Mouse (Mus musculus): ENCODE measurements at regions not wholly inside any gene's neighbourhood (a gene's known extent, or its start where the extent isn't known, plus 50 kb on each side); places are given as distances from the start of the nearest gene placed in this dataset.

- H3K4me3 ChIP-seq: no peak overlapping the region
- no peak overlapping the region for H3ac ChIP-seq (ENCODE audit: control insufficient read depth, insufficient read length)
- H3K79me2 ChIP-seq (ENCODE audit: control insufficient read depth, insufficient read depth): no peaks in the 10 kb centered on the region
- no peak for TF ChIP-seq TCF12 (IDR thresholded peaks at IDR 0.05; ENCODE audit: insufficient read depth, poor library complexity, severe bottlenecking)
- no peak for TF ChIP-seq E2F4 (IDR thresholded peaks at IDR 0.05; ENCODE audit: insufficient read depth)
- TF ChIP-seq POLR2AphosphoS2 (IDR thresholded peaks at IDR 0.05; ENCODE audit: insufficient read length, low read depth): no peak
- no peak for TF ChIP-seq SRF (IDR thresholded peaks at IDR 0.05; ENCODE audit: control insufficient read depth, insufficient read length, low read depth)
- TF ChIP-seq USF1 (IDR thresholded peaks at IDR 0.05; ENCODE audit: low read depth): no peak
- TF ChIP-seq MYOG (IDR thresholded peaks at IDR 0.05; ENCODE audit: control insufficient read depth in 1 of 3, insufficient read depth in 1 of 3, insufficient read length in 2 of 3, low read depth in 2 of 3): no peak
- no peak for TF ChIP-seq POLR2A (IDR thresholded peaks at IDR 0.05; ENCODE audit: insufficient read length, low read depth)
- TF ChIP-seq CEBPB (IDR thresholded peaks at IDR 0.05; ENCODE audit: insufficient read depth, poor library complexity, severe bottlenecking): no peak
- no peak for TF ChIP-seq MAX (IDR thresholded peaks at IDR 0.05; ENCODE audit: low read depth)
- TF ChIP-seq MYOD1 (IDR thresholded peaks at IDR 0.05; ENCODE audit: control insufficient read depth in 1 of 3, insufficient read length in 2 of 3, low read depth in 2 of 3): no peak
- no peak for TF ChIP-seq REST (IDR thresholded peaks at IDR 0.05; ENCODE audit: insufficient read depth, insufficient read length)
- TF ChIP-seq TCF3 (IDR thresholded peaks at IDR 0.05; ENCODE audit: insufficient read length, low read depth): no peak
- H3K36me3 ChIP-seq (ENCODE audit: control insufficient read depth, insufficient read depth): no peaks in the 10 kb centered on the region
- H3K27me3 ChIP-seq (ENCODE audit: control insufficient read depth, insufficient read depth, insufficient read length): no peaks in the 10 kb centered on the region
- no peak overlapping the region for H3K4me2 ChIP-seq (ENCODE audit: low read depth)
Measured at GRCm38 (mm10) chr1:154080505-154081380, 120.2 kb upstream of the Zfp648 start.

DNA sequence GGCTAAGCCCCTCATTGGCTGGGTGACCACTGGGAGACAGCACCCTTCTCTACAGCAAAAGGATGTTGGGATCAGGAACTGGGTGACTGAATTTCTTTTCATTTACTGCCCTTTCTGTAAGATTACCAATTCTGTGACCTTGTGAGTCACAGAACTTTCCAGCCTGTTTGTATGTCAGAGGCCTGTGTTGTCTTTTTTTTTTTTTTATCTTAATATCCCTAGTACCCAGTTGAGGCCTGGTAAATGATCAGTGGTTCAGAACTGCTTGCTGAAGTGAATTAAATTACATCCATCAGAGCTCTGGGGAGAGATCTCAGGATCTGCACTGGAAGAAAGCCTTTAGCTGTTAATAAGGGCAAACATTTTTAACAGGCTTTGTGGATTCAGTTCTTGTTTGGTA is 114.8 kb upstream of the Zfp648 start:
- H3K4me2 ChIP-seq (ENCODE audit: low read depth): no peak overlapping the region
- H3ac ChIP-seq (ENCODE audit: control insufficient read depth, insufficient read length): no peak overlapping the region
- H3K27me3 ChIP-seq (ENCODE audit: control insufficient read depth, insufficient read depth, insufficient read length): no peaks in the 10 kb centered on the region
- no peak overlapping the region for H3K4me3 ChIP-seq
- no peaks in the 10 kb centered on the region for H3K79me2 ChIP-seq (ENCODE audit: control insufficient read depth, insufficient read depth)
- TF ChIP-seq MAX (IDR thresholded peaks at IDR 0.05; ENCODE audit: low read depth): no peak
- TF ChIP-seq MYOG (IDR thresholded peaks at IDR 0.05; ENCODE audit: control insufficient read depth in 1 of 3, insufficient read depth in 1 of 3, insufficient read length in 2 of 3, low read depth in 2 of 3): no peak
- no peak for TF ChIP-seq TCF12 (IDR thresholded peaks at IDR 0.05; ENCODE audit: insufficient read depth, poor library complexity, severe bottlenecking)
- no peak for TF ChIP-seq E2F4 (IDR thresholded peaks at IDR 0.05; ENCODE audit: insufficient read depth)
- TF ChIP-seq POLR2A (IDR thresholded peaks at IDR 0.05; ENCODE audit: insufficient read length, low read depth): no peak
- TF ChIP-seq USF1 (IDR thresholded peaks at IDR 0.05; ENCODE audit: low read depth): no peak
- no peak for TF ChIP-seq TCF3 (IDR thresholded peaks at IDR 0.05; ENCODE audit: insufficient read length, low read depth)
- no peak for TF ChIP-seq REST (IDR thresholded peaks at IDR 0.05; ENCODE audit: insufficient read depth, insufficient read length)
- no peak for TF ChIP-seq POLR2AphosphoS2 (IDR thresholded peaks at IDR 0.05; ENCODE audit: insufficient read length, low read depth)
- TF ChIP-seq CEBPB (IDR thresholded peaks at IDR 0.05; ENCODE audit: insufficient read depth, poor library complexity, severe bottlenecking): no peak
- TF ChIP-seq SRF (IDR thresholded peaks at IDR 0.05; ENCODE audit: control insufficient read depth, insufficient read length, low read depth): no peak
- TF ChIP-seq MYOD1 (IDR thresholded peaks at IDR 0.05; ENCODE audit: control insufficient read depth in 1 of 3, insufficient read length in 2 of 3, low read depth in 2 of 3): no peak
- no peaks in the 10 kb centered on the region for H3K36me3 ChIP-seq (ENCODE audit: control insufficient read depth, insufficient read depth)

GRCm38 (mm10) chr1:154089815-154090214 is 111.2 kb upstream of the Zfp648 start:
- H3K4me2 ChIP-seq (ENCODE audit: low read depth): no peak overlapping the region
- no peak overlapping the region for H3K4me3 ChIP-seq

DNA sequence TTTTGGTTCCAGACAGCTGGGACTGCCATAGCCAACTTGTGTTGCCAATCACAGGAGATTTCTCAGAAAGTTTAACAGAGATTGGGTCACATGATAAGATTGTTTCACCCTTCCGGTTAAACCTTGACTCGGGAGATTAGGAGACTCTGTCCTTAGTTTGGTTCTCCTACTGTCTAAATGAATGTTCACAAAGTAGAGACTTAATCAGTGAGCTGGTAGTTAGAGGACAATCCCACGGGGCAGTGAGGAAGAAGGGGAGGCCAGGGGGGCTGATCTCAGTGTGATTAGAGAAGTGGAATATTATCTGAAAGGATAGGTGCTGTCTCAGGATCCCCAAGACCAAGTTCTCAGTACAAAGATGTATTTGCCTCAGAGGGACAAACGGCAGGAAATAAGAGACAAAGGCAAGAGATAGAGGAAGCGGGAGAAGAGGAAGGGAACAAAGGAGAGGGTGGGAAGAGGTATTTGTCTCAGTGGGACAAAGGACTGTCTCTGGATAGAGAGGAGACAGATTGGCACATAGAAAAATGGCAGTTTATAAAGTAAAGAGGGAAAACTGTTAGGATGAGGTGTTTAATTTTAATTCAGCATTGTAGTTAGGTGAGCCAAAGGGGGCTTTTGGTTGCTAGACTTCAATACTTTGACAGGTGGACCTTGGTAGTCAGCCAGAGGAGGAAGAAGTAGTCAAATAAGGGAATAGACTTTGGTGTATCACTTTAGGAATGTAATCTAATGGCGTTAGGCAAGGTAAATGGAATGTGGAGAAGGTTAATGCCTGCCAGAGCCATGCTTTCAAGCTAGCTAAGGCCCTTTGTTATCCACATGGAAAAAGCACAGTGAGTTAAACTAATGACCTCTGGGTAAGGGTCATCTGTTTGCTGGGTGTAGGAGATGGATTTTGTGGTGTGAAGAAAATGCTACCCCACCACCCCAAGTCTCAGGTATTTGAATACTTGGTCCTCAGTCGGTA is 110.2 kb upstream of the Zfp648 start:
- TF ChIP-seq POLR2AphosphoS2 (IDR thresholded peaks at IDR 0.05; ENCODE audit: insufficient read length, low read depth) (no peak), TCF3 (IDR thresholded peaks at IDR 0.05; ENCODE audit: insufficient read length, low read depth) (no peak)
- no peaks in the 10 kb centered on the region for H3K27me3 ChIP-seq (ENCODE audit: control insufficient read depth, insufficient read depth, insufficient read length)
- H3K79me2 ChIP-seq (ENCODE audit: control insufficient read depth, insufficient read depth): no peaks in the 10 kb centered on the region
- H3K4me3 ChIP-seq: no peak overlapping the region
- H3ac ChIP-seq (ENCODE audit: control insufficient read depth, insufficient read length): no peak overlapping the region
- H3K4me2 ChIP-seq (ENCODE audit: low read depth): no peak overlapping the region
- no peaks in the 10 kb centered on the region for H3K36me3 ChIP-seq (ENCODE audit: control insufficient read depth, insufficient read depth)

More at GRCm38 (mm10) chr1:154089815-154090214, 111.2 kb upstream of the Zfp648 start:
- no peaks in the 10 kb centered on the region for H3K27me3 ChIP-seq (ENCODE audit: control insufficient read depth, insufficient read depth, insufficient read length)
- TF ChIP-seq POLR2AphosphoS2 (IDR thresholded peaks at IDR 0.05; ENCODE audit: insufficient read length, low read depth) (no peak), CEBPB (IDR thresholded peaks at IDR 0.05; ENCODE audit: insufficient read depth, poor library complexity, severe bottlenecking) (no peak), POLR2A (IDR thresholded peaks at IDR 0.05; ENCODE audit: insufficient read length, low read depth) (no peak), MYOG (IDR thresholded peaks at IDR 0.05; ENCODE audit: control insufficient read depth in 1 of 3, insufficient read depth in 1 of 3, insufficient read length in 2 of 3, low read depth in 2 of 3) (no peak), REST (IDR thresholded peaks at IDR 0.05; ENCODE audit: insufficient read depth, insufficient read length) (no peak), TCF12 (IDR thresholded peaks at IDR 0.05; ENCODE audit: insufficient read depth, poor library complexity, severe bottlenecking) (no peak), USF1 (IDR thresholded peaks at IDR 0.05; ENCODE audit: low read depth) (no peak), MYOD1 (IDR thresholded peaks at IDR 0.05; ENCODE audit: control insufficient read depth in 1 of 3, insufficient read length in 2 of 3, low read depth in 2 of 3) (no peak), TCF3 (IDR thresholded peaks at IDR 0.05; ENCODE audit: insufficient read length, low read depth) (no peak), MAX (IDR thresholded peaks at IDR 0.05; ENCODE audit: low read depth) (no peak), E2F4 (IDR thresholded peaks at IDR 0.05; ENCODE audit: insufficient read depth) (no peak), SRF (IDR thresholded peaks at IDR 0.05; ENCODE audit: control insufficient read depth, insufficient read length, low read depth) (no peak)
- H3K36me3 ChIP-seq (ENCODE audit: control insufficient read depth, insufficient read depth): no peaks in the 10 kb centered on the region
- H3K79me2 ChIP-seq (ENCODE audit: control insufficient read depth, insufficient read depth): no peaks in the 10 kb centered on the region
- no peak overlapping the region for H3ac ChIP-seq (ENCODE audit: control insufficient read depth, insufficient read length)

Data from myocyte (in vitro differentiated cells).